Mouse (Mus musculus): ENCODE measurements around the gene Mcur1. TPM values are rescaled to one million over a fixed set of nuclear protein-coding genes. Genes with fewer than 3 reads are reported as not detected.

Gene Mcur1
- polyA plus RNA-seq (2014; fragmentation: Illumina TruSeq; extraction: RNeasy Lipid Tissue Mini Kit (QIAGEN cat#74804); ENCODE audit: low read depth, low replicate concordance): 135 TPM

DNA sequence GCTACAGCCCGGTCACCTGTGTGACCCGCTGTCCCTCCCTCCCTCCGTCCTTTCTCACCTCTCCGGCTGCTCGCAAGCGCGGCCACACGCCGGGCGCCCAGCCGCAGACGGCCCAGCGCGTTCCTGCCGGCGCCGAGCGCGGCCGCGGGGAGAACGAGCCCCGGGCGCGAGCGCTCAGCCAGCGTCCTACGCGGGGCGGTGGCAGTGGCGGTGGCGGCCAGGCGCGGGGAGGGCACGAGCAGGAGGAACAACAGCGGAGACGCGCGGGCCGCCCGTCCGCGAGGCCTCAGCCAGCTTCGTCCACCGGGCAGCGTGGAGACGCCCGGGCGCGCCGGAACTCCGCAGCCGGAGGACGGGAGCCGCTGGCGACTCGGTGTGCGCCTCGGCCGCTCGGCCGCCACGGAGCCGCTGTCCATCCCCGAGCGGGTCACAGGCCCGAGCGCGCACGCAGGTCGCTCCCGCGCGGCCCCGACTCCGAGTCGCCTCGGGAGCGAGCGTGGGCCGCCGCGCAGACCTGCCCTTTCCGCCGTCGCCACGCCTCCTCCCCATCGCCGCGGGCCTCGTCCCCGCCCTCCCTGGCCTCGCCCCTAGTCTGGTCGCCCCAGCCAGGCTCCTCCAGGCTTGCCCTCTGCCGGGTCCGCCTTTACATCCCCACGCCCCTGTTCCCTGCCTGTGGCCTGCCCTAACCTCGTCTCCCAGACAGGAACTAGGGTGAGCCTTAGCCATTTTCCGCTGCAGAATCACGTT is at the start of gene Mcur1:
Gene Mcur1 (minus strand): TSS at position 481 of the 747 bp plus-strand sequence.

Other genes starting within 250 kb of the Mcur1 start
- gene Sirt5, start 194.7 kb downstream of the Mcur1 start, polyA plus RNA-seq (2014; fragmentation: Illumina TruSeq; extraction: RNeasy Lipid Tissue Mini Kit (QIAGEN cat#74804); ENCODE audit: low read depth, low replicate concordance): 11.0 TPM
- 282 TPM for gene Nol7, start 161.8 kb downstream of the Mcur1 start, polyA plus RNA-seq (2014; fragmentation: Illumina TruSeq; extraction: RNeasy Lipid Tissue Mini Kit (QIAGEN cat#74804); ENCODE audit: low read depth, low replicate concordance)
- gene Ranbp9, start 78.9 kb downstream of the Mcur1 start, polyA plus RNA-seq (2014; fragmentation: Illumina TruSeq; extraction: RNeasy Lipid Tissue Mini Kit (QIAGEN cat#74804); ENCODE audit: low read depth, low replicate concordance): 77.2 TPM
- gene Rnf182, start 55.5 kb upstream of the Mcur1 start, polyA plus RNA-seq (2014; fragmentation: Illumina TruSeq; extraction: RNeasy Lipid Tissue Mini Kit (QIAGEN cat#74804); ENCODE audit: low read depth, low replicate concordance): 0.57 TPM
- gene Cd83, start 224.6 kb upstream of the Mcur1 start, polyA plus RNA-seq (2014; fragmentation: Illumina TruSeq; extraction: RNeasy Lipid Tissue Mini Kit (QIAGEN cat#74804); ENCODE audit: low read depth, low replicate concordance): 3.0 TPM